Mouse (Mus musculus) testis, adult 2 months (tissue): Measurements from ENCODE around the gene Cyp2ab1. TPM values are rescaled to one million over a fixed set of nuclear protein-coding genes. Genes with fewer than 3 reads are reported as not detected.

Experiments
- H3K27ac ChIP-seq: fragments of 200-500 bp; 2 replicates; pipeline ENCODE4 v1.5.1; 2012; ENCODE audit warnings: low read depth, low read length; ENCODE audit not compliant: control insufficient read depth, insufficient read depth
- H3K27me3 ChIP-seq: fragments of 200-500 bp; 2 replicates; pipeline ENCODE4 v1.6.1; 2012; ENCODE audit warnings: mild to moderate bottlenecking, low read length, moderate library complexity; ENCODE audit not compliant: control insufficient read depth, insufficient read depth
- H3K36me3 ChIP-seq: fragments of 200-500 bp; 2 replicates; pipeline ENCODE4 v1.6.1; 2012; ENCODE audit warnings: mild to moderate bottlenecking, low read length; ENCODE audit not compliant: control insufficient read depth, insufficient read depth
- H3K4me1 ChIP-seq: fragments of 200-500 bp; 2 replicates; pipeline ENCODE4 v1.6.1; 2012; ENCODE audit warnings: low read length; ENCODE audit not compliant: control insufficient read depth, insufficient read depth
- H3K4me3 ChIP-seq: fragments of 200-500 bp; 2 replicates; pipeline ENCODE4 v1.5.1; 2012; ENCODE audit warnings: low read depth, mild to moderate bottlenecking, low read length, moderate library complexity, mixed read lengths; ENCODE audit not compliant: control insufficient read depth
- CTCF ChIP-seq: fragments of 200-500 bp; IDR thresholded peaks from 2 replicates; pipeline ENCODE4 v1.5.1; 2012; ENCODE audit warnings: low read depth, mild to moderate bottlenecking, inconsistent platforms, low read length, moderate library complexity; ENCODE audit not compliant: control insufficient read depth, insufficient read depth, insufficient replicate concordance
- POLR2A ChIP-seq: fragments of 200-500 bp; IDR thresholded peaks from 2 replicates; pipeline ENCODE4 v1.6.1; 2012; ENCODE audit warnings: low read depth, mild to moderate bottlenecking, inconsistent platforms, low read length, moderate library complexity; ENCODE audit not compliant: control insufficient read depth
- polyA plus RNA-seq: library from polyadenylated mRNA; depleted of rRNA; stranded (reverse); fragments of >200 nt; gene quantifications from 2 replicates; pipeline ENCODE4 v1.2.3, GENCODE M21; 2012

Gene Cyp2ab1
- polyA plus RNA-seq, 1 experiment: not detected

DNA sequence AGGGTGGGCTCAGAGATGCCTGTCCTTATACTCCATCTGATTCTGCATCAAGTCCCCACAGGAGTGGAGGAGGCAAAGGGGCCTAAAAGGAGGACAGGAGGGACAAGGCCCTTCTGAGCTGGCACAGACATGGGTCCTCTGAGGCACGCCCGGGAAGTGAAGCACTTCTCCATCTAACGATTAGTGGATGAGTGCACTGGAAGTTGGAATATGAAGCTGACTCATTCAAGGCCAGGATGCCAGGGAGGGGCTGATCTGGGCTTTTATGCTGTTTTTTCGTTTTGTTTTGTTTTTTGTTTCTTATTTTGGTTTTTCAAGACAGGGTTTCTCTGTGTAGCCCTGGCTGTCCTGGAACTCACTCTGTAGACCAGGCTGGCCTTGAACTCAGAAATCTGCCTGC lies 9.9 kb downstream of the Cyp2ab1 start:
- H3K4me3 ChIP-seq: no peak overlapping the region
- H3K27me3 ChIP-seq: no peaks in the 10 kb centered on the region
- TF ChIP-seq POLR2A: no peak
- no peak for TF ChIP-seq CTCF
- no peaks in the 10 kb centered on the region for H3K4me1 ChIP-seq
- no peak overlapping the region for H3K27ac ChIP-seq
- H3K36me3 ChIP-seq: no peaks in the 10 kb centered on the region

DNA sequence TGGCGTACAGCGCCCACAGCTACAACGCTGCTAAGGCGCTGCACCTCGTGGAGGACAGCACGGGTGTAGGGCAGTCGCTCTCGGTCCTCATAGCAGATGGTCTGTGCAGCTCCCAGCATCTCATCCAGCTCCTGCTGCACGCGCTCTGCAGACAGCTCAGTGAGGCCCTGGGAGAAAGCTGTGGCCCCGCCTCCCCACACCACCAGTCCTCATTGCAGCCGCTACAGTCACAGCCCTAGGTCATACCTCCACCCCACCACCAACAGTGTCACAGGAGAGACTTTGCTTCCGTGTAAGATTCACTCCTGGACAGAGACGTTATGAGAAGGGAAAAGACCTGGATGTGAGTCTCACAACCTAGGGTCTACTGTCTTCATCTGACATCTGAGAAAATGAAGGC lies 12.9 kb downstream of the Cyp2ab1 start:
- Histone ChIP-seq H3K4me3 (no peak overlapping the region), H3K27me3 (no peaks in the 10 kb centered on the region), H3K4me1 (no peaks in the 10 kb centered on the region), H3K36me3 (no peaks in the 10 kb centered on the region), H3K27ac (no peak overlapping the region)
- TF ChIP-seq POLR2A (no peak), CTCF (no peak)

DNA sequence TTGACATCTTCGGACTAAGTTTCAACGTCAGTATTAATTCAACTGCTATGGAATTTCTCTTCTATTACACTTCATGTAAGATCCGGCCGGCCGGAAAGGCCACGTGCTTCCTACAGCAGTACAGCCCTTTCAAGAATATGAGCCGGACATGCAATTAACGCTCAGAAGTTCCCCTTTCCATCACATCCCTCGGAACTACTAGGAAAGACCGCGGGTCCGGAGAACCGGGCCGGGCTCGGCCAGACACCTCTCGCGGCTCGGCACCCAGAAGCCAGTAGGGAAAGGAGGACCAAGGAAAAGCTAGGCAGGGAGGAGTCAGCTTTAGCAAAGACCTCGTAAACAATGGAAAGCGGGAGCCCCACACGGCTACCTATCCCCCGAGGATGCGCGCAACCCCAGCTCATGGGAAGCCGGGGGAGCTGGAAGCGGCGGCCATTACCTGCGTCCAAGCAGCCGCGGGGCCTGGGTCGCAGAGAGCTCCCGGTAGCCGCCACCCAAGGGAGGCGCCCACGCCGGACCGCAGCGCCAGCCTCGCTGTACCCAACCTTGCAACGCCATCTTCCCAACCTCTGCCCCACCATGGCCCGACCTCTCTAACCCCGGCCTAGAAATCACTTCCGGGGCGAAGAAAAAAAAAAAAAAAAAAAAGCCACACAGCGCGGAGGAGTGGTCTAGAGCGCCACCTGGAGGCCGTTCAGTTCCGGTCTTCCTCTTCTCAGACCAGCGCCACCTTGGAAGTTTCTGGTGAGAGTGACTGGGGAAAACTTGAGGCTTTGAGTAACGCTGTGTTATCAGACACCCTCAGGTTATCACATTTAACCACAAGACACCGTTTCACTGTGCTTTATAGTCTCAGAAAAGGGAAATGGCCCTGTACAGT lies 23.2 kb downstream of the Cyp2ab1 start, which contains the start of gene Parl:
TSS of gene Parl (minus strand) at position 618 of the 880 bp plus-strand sequence.
- H3K27ac ChIP-seq: peak within 1 kb of the TSS; percentile 82
- H3K4me1 ChIP-seq: peaks cover 9% of the 10 kb centered on the region
- no peaks in the 10 kb centered on the region; the same call in 1 of the 2 replicates for H3K36me3 ChIP-seq
- no peaks in the 10 kb centered on the region for H3K27me3 ChIP-seq
- TF ChIP-seq CTCF: peak; percentile 85
- peak; percentile 72 for TF ChIP-seq POLR2A
- H3K4me3 ChIP-seq: peak within 1 kb of the TSS; percentile 98

DNA sequence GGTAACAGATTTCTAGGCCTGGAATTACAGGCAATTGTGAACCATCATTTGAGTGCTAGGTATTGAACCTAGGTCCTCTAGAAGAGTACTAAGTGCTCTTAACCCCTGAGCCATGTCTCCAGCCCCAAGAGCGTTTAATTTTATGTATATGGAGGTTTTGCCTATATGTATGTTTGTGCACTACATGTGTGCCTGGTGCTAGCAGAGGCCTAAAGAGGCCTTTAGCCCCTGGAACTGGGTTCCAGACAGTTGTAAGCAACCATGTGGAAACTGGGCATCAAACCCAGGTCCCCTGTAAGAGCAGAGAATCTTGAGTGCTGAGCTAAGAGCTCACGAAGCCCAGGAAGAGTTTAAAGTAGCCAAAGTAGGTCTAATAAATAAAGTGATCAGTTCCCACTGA lies 25.1 kb downstream of the Cyp2ab1 start:
- Histone ChIP-seq H3K4me1 (peaks cover 9% of the 10 kb centered on the region), H3K4me3 (no peak overlapping the region), H3K27ac (no peak overlapping the region), H3K27me3 (no peaks in the 10 kb centered on the region), H3K36me3 (no peaks in the 10 kb centered on the region; the same call in 1 of the 2 replicates)
- TF ChIP-seq CTCF: no peak
- no peak for TF ChIP-seq POLR2A

DNA sequence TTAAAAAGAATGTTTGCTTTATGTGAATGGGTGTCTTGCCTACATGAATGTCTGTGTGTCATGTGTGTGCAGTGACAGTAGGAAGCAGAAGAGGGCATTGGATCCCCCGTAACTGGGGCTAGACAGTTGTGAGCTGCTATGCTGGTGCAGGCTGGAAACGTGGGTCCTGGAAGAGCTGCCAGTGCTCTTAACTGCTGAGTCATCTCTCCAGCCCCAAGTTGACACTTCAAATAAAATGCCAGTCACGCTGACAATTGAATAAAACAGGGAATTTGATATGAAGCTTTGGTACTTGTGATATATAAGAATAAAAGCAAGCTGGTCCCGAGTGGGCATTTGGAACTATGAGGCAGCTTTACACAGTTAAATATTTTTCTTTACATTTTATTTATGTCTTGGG lies 45.0 kb downstream of the Cyp2ab1 start:
- no peaks in the 10 kb centered on the region for H3K4me1 ChIP-seq
- no peak for TF ChIP-seq CTCF
- no peak for TF ChIP-seq POLR2A
- peaks cover 2% of the 10 kb centered on the region for H3K36me3 ChIP-seq
- no peaks in the 10 kb centered on the region for H3K27me3 ChIP-seq
- H3K4me3 ChIP-seq: no peak overlapping the region
- no peak overlapping the region for H3K27ac ChIP-seq

DNA sequence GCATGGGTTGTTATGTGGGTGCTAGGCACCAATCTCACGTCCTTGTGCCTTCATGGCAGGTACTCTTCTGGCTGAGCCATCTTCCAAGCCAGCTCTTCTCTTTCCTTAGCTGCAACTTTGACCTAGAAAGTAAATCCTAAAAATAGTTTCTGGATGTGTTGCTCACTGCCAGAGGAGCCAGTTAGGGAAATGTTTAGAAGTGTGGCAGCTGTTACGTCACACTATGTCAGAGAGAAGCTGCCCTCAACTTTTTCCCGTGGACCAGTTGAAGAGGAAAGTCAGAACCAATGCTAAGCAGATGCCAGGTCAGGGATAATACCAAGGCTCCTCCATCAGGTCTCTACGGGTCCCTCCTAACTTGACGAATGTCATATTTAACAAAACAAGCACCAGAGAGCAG lies 45.8 kb downstream of the Cyp2ab1 start:
- no peaks in the 10 kb centered on the region for H3K4me1 ChIP-seq
- no peak overlapping the region for H3K27ac ChIP-seq
- H3K4me3 ChIP-seq: no peak overlapping the region
- no peak for TF ChIP-seq CTCF
- no peaks in the 10 kb centered on the region for H3K27me3 ChIP-seq
- H3K36me3 ChIP-seq: peaks cover 2% of the 10 kb centered on the region

DNA sequence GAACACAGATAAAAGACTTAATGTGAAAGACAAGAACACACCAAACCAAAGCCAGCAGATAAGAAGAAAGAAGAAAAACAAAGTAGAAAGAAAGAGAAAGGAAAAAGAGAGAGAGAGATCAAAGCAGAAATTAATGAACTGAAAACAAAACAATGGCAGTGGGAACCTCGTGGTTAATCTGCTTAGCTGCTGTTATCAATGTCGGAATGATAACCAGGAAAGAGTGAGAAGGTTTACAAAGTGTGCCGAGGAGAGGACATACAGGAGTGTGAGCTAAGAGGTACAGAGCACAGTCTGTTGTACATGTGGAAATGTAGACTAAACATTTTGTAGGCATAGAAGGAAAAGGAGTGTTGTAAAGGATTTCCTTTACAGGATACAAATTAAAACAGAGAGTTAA lies 52.2 kb downstream of the Cyp2ab1 start:
- H3K4me3 ChIP-seq: no peak overlapping the region
- H3K4me1 ChIP-seq: no peaks in the 10 kb centered on the region
- H3K27me3 ChIP-seq: no peaks in the 10 kb centered on the region
- H3K27ac ChIP-seq: no peak overlapping the region
- H3K36me3 ChIP-seq: no peaks in the 10 kb centered on the region
- TF ChIP-seq CTCF (no peak), POLR2A (no peak)

DNA sequence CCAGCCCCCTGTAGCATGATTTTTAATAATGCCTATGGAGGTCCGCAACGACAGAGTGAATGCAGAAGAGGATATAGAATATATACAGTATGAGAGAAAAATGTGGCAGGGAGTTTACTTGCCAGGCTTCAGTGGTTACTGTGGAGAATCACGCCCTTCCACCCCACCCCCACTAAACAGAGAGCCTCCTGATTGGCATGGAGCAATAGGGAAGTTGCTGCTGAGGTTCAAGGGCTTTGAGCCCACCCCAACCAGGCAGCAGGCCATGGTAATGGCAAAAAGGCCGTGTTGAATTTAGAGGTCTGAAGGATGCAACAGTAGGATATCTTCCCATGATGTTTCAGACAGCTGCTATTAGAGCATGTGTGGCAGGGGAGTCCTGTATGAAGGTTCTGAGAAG lies 53.9 kb downstream of the Cyp2ab1 start:
- H3K4me1 ChIP-seq: no peaks in the 10 kb centered on the region
- no peak overlapping the region for H3K27ac ChIP-seq
- no peak for TF ChIP-seq CTCF
- H3K4me3 ChIP-seq: no peak overlapping the region
- no peaks in the 10 kb centered on the region for H3K36me3 ChIP-seq
- H3K27me3 ChIP-seq: no peaks in the 10 kb centered on the region
